Mouse (Mus musculus) CH12.LX (cell line): ENCODE results near the gene Nox1. TPM values are rescaled to one million over a fixed set of nuclear protein-coding genes. Genes with fewer than 3 reads are reported as not detected.

Source experiments
- DNase-seq: peaks from one replicate; pipeline ENCODE4 v3.0.0-alpha.2; 2013; ENCODE audit errors: extremely low read depth
- H3K27ac ChIP-seq: 2 replicates; pipeline ENCODE4 v1.5.1; 2012; ENCODE audit warnings: low read depth, mild to moderate bottlenecking, control low read depth, moderate library complexity; ENCODE audit not compliant: insufficient read depth
- H3K27me3 ChIP-seq: replicated peaks from 2 replicates; pipeline ENCODE3; 2012; ENCODE audit warnings: inconsistent platforms
- H3K36me3 ChIP-seq, 2 experiments: replicated peaks in 1 of 2; 2 replicates each; pipeline versions ENCODE3 to v1.6.1; 2012; ENCODE audit warnings: inconsistent platforms in 1 of 2, low read length in 1 of 2, mild to moderate bottlenecking in 1 of 2, mixed read lengths in 1 of 2, moderate library complexity in 1 of 2; ENCODE audit not compliant: control insufficient read depth in 1 of 2, insufficient read depth in 1 of 2
- H3K4me1 ChIP-seq, 2 experiments: 2 replicates each; pipeline ENCODE4 v1.6.1; 2012; ENCODE audit warnings: inconsistent platforms in 1 of 2, moderate library complexity in 1 of 2; ENCODE audit not compliant: insufficient read depth in 2 of 2, control insufficient read depth in 1 of 2
- H3K4me2 ChIP-seq: 2 replicates; pipeline ENCODE4 v1.6.1; 2012; ENCODE audit warnings: low read depth, mild to moderate bottlenecking, control low read depth; ENCODE audit not compliant: poor library complexity, insufficient read depth, severe bottlenecking
- H3K4me3 ChIP-seq, 3 experiments: fragments of 150-350 bp in 1 of 3; sonication (generic) in 1 of 3; replicated peaks in 1 of 3; 2 replicates each; pipeline versions ENCODE3 to v1.5.1; 2011 to 2012; ENCODE audit warnings: low read depth in 2 of 3, low read length in 2 of 3, mild to moderate bottlenecking in 2 of 3, moderate library complexity in 2 of 3, control low read depth in 1 of 3, improper control_type of control experiment in 1 of 3, inconsistent platforms in 1 of 3, mixed read lengths in 1 of 3; ENCODE audit not compliant: poor library complexity in 1 of 3
- H3K79me2 ChIP-seq: replicated peaks from 2 replicates; pipeline ENCODE4 v1.6.1; 2012; ENCODE audit warnings: mild to moderate bottlenecking, moderate library complexity; ENCODE audit not compliant: control insufficient read depth, poor library complexity, insufficient read depth, severe bottlenecking; ENCODE audit errors: extremely low read depth
- H3K9ac ChIP-seq: 2 replicates; pipeline ENCODE4 v1.6.1; 2012; ENCODE audit warnings: low read depth, mild to moderate bottlenecking, control low read depth, moderate library complexity; ENCODE audit not compliant: insufficient read depth
- H3K9me3 ChIP-seq: replicated peaks from 2 replicates; pipeline ENCODE3; 2012; ENCODE audit warnings: low read length, inconsistent platforms, mixed read lengths
- BHLHE40 ChIP-seq: IDR thresholded peaks from 2 replicates; pipeline ENCODE4 v1.6.1; 2011; ENCODE audit warnings: mild to moderate bottlenecking, low read depth, low read length, improper control_type of control experiment
- CHD2 ChIP-seq: IDR thresholded peaks from 2 replicates; pipeline ENCODE4 v1.6.1; 2011; ENCODE audit warnings: low read length, improper control_type of control experiment
- CTCF ChIP-seq, 2 experiments: IDR thresholded peaks in 1 of 2; conservative IDR thresholded peaks in 1 of 2; 2 replicates each; pipeline ENCODE4 v1.5.1; 2011 to 2012; ENCODE audit warnings: low read depth in 2 of 2, low read length in 2 of 2, improper control_type of control experiment in 1 of 2, inconsistent platforms in 1 of 2, mild to moderate bottlenecking in 1 of 2, moderate library complexity in 1 of 2
- ELF1 ChIP-seq: IDR thresholded peaks from 2 replicates; pipeline ENCODE4 v1.6.1; 2014; ENCODE audit warnings: low read depth, mild to moderate bottlenecking, inconsistent platforms, low read length, improper control_type of control experiment
- EP300 ChIP-seq: IDR thresholded peaks from 2 replicates; pipeline ENCODE4 v1.6.1; 2011; ENCODE audit warnings: low read length, improper control_type of control experiment
- ETS1 ChIP-seq: conservative IDR thresholded peaks from 2 replicates; pipeline ENCODE4 v1.6.1; 2012; ENCODE audit warnings: low read depth, mild to moderate bottlenecking, inconsistent platforms, low read length, improper control_type of control experiment, moderate library complexity
- GABPA ChIP-seq: IDR thresholded peaks from 2 replicates; pipeline ENCODE4 v1.6.1; 2012; ENCODE audit warnings: low read depth, low read length, improper control_type of control experiment, inconsistent platforms; ENCODE audit not compliant: insufficient replicate concordance
- HCFC1 ChIP-seq: IDR thresholded peaks from 2 replicates; pipeline ENCODE4 v1.6.1; 2012; ENCODE audit warnings: low read depth, mild to moderate bottlenecking, inconsistent platforms, low read length, improper control_type of control experiment
- IRF4 ChIP-seq: IDR thresholded peaks from 2 replicates; pipeline ENCODE4 v1.6.1; 2014; ENCODE audit warnings: low read depth, mild to moderate bottlenecking, inconsistent platforms, low read length, improper control_type of control experiment
- JUN ChIP-seq: IDR thresholded peaks from 2 replicates; pipeline ENCODE4 v1.6.1; 2011; ENCODE audit warnings: low read depth, mild to moderate bottlenecking, low read length, improper control_type of control experiment, moderate library complexity; ENCODE audit not compliant: insufficient read depth
- JUND ChIP-seq: conservative IDR thresholded peaks from 2 replicates; pipeline ENCODE4 v1.6.1; 2011; ENCODE audit warnings: low read depth, low read length, improper control_type of control experiment
- MAFK ChIP-seq: IDR thresholded peaks from 2 replicates; pipeline ENCODE4 v1.6.1; 2011; ENCODE audit warnings: low read length, improper control_type of control experiment; ENCODE audit not compliant: insufficient replicate concordance
- MAZ ChIP-seq: IDR thresholded peaks from 2 replicates; pipeline ENCODE4 v1.6.1; 2012; ENCODE audit warnings: low read depth, mild to moderate bottlenecking, inconsistent platforms, low read length, improper control_type of control experiment, moderate library complexity
- MEF2A ChIP-seq: IDR thresholded peaks from 2 replicates; pipeline ENCODE4 v1.6.1; 2014; ENCODE audit warnings: low read depth, mild to moderate bottlenecking, inconsistent platforms, low read length, improper control_type of control experiment, borderline replicate concordance
- MXI1 ChIP-seq: IDR thresholded peaks from 2 replicates; pipeline ENCODE4 v1.6.1; 2011; ENCODE audit warnings: mild to moderate bottlenecking, low read depth, low read length, improper control_type of control experiment
- NRF1 ChIP-seq: IDR thresholded peaks from 2 replicates; pipeline ENCODE4 v1.6.1; 2014; ENCODE audit warnings: low read depth, mild to moderate bottlenecking, inconsistent platforms, low read length, improper control_type of control experiment, moderate library complexity
- POLR2A ChIP-seq: IDR thresholded peaks from 2 replicates; pipeline ENCODE4 v1.6.1; 2011; ENCODE audit warnings: low read depth, mild to moderate bottlenecking, improper control_type of control experiment, low read length
- POLR2AphosphoS2 ChIP-seq: IDR thresholded peaks from 2 replicates; pipeline ENCODE4 v1.6.1; 2011; ENCODE audit warnings: low read depth, low read length, improper control_type of control experiment
- RCOR1 ChIP-seq: conservative IDR thresholded peaks from 2 replicates; pipeline ENCODE4 v1.6.1; 2012; ENCODE audit warnings: low read depth, mild to moderate bottlenecking, inconsistent platforms, low read length, improper control_type of control experiment
- SIN3A ChIP-seq: IDR thresholded peaks from 2 replicates; pipeline ENCODE4 v1.6.1; 2012; ENCODE audit warnings: low read length, improper control_type of control experiment, inconsistent platforms
- SMC3 ChIP-seq: IDR thresholded peaks from 2 replicates; pipeline ENCODE4 v1.6.1; 2011; ENCODE audit warnings: low read depth, low read length, improper control_type of control experiment
- TCF12 ChIP-seq: IDR thresholded peaks from 2 replicates; pipeline ENCODE4 v1.6.1; 2014; ENCODE audit warnings: low read depth, mild to moderate bottlenecking, inconsistent platforms, low read length, improper control_type of control experiment
- UBTF ChIP-seq: IDR thresholded peaks from 2 replicates; pipeline ENCODE4 v1.6.1; 2012; ENCODE audit warnings: low read depth, mild to moderate bottlenecking, inconsistent platforms, low read length, improper control_type of control experiment, moderate library complexity
- USF1 ChIP-seq: IDR thresholded peaks from 2 replicates; pipeline ENCODE4 v1.6.1; 2014; ENCODE audit warnings: low read depth, mild to moderate bottlenecking, inconsistent platforms, low read length, improper control_type of control experiment
- USF2 ChIP-seq: conservative IDR thresholded peaks from 2 replicates; pipeline ENCODE4 v1.6.1; 2011; ENCODE audit warnings: low read depth, low read length, improper control_type of control experiment
- ZMIZ1 ChIP-seq: IDR thresholded peaks from 2 replicates; pipeline ENCODE4 v1.6.1; 2012; ENCODE audit warnings: low read depth, mild to moderate bottlenecking, inconsistent platforms, low read length, improper control_type of control experiment
- dilution Hi-C: fragments of 300-500 bp; cut with MboI; formaldehyde crosslinking; loops from 2 replicates; pipeline ENCODE4 v1.14.3; 2020; ENCODE audit warnings: low sequenced_read_pairs; ENCODE audit not compliant: extremely low pct_unique_long_range_greater_than_20kb, extremely low pct_ligation_motif_present
- in situ Hi-C: fragments of 300-500 bp; cut with MboI; formaldehyde crosslinking; loops from 3 replicates; pipeline ENCODE4 v1.14.3; 2019; ENCODE audit warnings: low sequenced_read_pairs, low pct_ligation_motif_present, low pct_unique_long_range_greater_than_20kb, mixed read lengths
- polyA plus RNA-seq: library from polyadenylated mRNA; unstranded; fragments of >175 nt; gene quantifications from 2 replicates; pipeline ENCODE4 v1.2.1, GENCODE M21; 2012; ENCODE audit warnings: low read depth; ENCODE audit not compliant: insufficient read length
- total RNA-seq, 2 experiments: library from RNA; depleted of rRNA; stranded (reverse); fragments of 300-350 nt in 1 of 2; fragments of >200 nt in 1 of 2; gene quantifications; 2 replicates each; pipeline ENCODE4 v1.2.3; 2012 to 2014

Nox1 gene
- total and polyA plus RNA-seq, 3 experiments, result 0.04 to 0.77 (median 0.47) TPM

- Histone ChIP-seq H3K9ac (no peak overlapping the region), H3K9me3 (no peaks in the 10 kb centered on the region), H3K36me3 (no peaks in the 10 kb centered on the region), H3K79me2 (no peaks in the 10 kb centered on the region), H3K27ac (no peak overlapping the region), H3K4me3 (no peak overlapping the region), H3K4me2 (no peak overlapping the region), H3K27me3 (no peaks in the 10 kb centered on the region), H3K4me1 (peaks cover 0 to 27% of the 10 kb centered on the region in 2 experiments; a peak in 2 of 4 replicates)
- in situ Hi-C loops, result no loop called here
- peak; percentile 35 for DNase-seq
- dilution Hi-C loops, result no loop called here
- no peak for TF ChIP-seq UBTF
- TF ChIP-seq MAFK, result peak; percentile 51; the same call in 1 of the 2 replicates
- TF ChIP-seq EP300, result peak; percentile 74
- TF ChIP-seq NRF1, result no peak
- no peak for TF ChIP-seq MAZ
- no peak for TF ChIP-seq HCFC1
- TF ChIP-seq ETS1, result no peak
- no peak for TF ChIP-seq GABPA
- 0 out of 2 replicates have a peak, but pooled peaks have one; percentile 21 for TF ChIP-seq ELF1
- peak; percentile 65 for TF ChIP-seq IRF4
- TF ChIP-seq BHLHE40, result no peak
- no peak for TF ChIP-seq JUND
- TF ChIP-seq CHD2, result no peak
- peak; percentile 75 for TF ChIP-seq MEF2A
- TF ChIP-seq ZMIZ1, result no peak
These were observed 51.2 kb downstream of the Nox1 start for GRCm38 (mm10) chrX:134170584-134170983.

GRCm38 (mm10) chrX:134163484-134163883, 58.3 kb downstream of the Nox1 start:
- H3K27me3 ChIP-seq, result no peaks in the 10 kb centered on the region
- no peak overlapping the region for H3K9ac ChIP-seq
- no peaks in the 10 kb centered on the region for H3K79me2 ChIP-seq
- peaks cover 2% of the 10 kb centered on the region for H3K9me3 ChIP-seq
- in situ Hi-C loops (no loop called here), dilution Hi-C loops (no loop called here)
- peaks cover 0 to 16% of the 10 kb centered on the region in 2 experiments; a peak in 1 of 4 replicates for H3K4me1 ChIP-seq
- peak; percentile 18 for DNase-seq
- no peak overlapping the region for H3K4me3 ChIP-seq
- no peak overlapping the region for H3K4me2 ChIP-seq
- no peaks in the 10 kb centered on the region for H3K36me3 ChIP-seq
- TF ChIP-seq BHLHE40, result no peak
- TF ChIP-seq JUN, result no peak
- no peak for TF ChIP-seq HCFC1
- TF ChIP-seq POLR2A, result no peak
- no peak for TF ChIP-seq MXI1
- no peak for TF ChIP-seq IRF4
- no peak for TF ChIP-seq TCF12
- no peak for TF ChIP-seq POLR2AphosphoS2
- TF ChIP-seq UBTF, result no peak
- no peak for TF ChIP-seq CHD2
- no peak for TF ChIP-seq RCOR1
- TF ChIP-seq USF1, result no peak
- no peak for TF ChIP-seq ETS1
- no peak for TF ChIP-seq JUND
- no peak for TF ChIP-seq SIN3A
- no peak for TF ChIP-seq CTCF (conservative IDR thresholded peaks at IDR 0.05 in 1 of 2, IDR thresholded peaks at IDR 0.05 in 1 of 2; ENCODE audit: low read depth in 2 of 2, low read length in 2 of 2)
- no peak for TF ChIP-seq NRF1
- no peak for TF ChIP-seq SMC3
- TF ChIP-seq USF2, result no peak
- H3K27ac ChIP-seq, result no peak overlapping the region
